Mouse (Mus musculus) left cerebral cortex, postnatal 14 days (tissue): ENCODE data around the gene Gtf3a. TPM values are rescaled to one million over a fixed set of nuclear protein-coding genes. Genes with fewer than 3 reads are reported as not detected.
A peak's percentile ranks its signal among the peaks of the same experiment; 100 is the strongest.
"Not testable (repeated sequence)": the region's sequence is repeated elsewhere in the genome, so short reads cannot be mapped to it uniquely, and the experiment has no call there.

Experiments
- DNase-seq, 2 experiments: peaks; one replicate each; pipeline ENCODE4 v3.0.0; 2021 to 2022; ENCODE audit warnings: low spot score in 2 of 2, mixed read lengths in 1 of 2
- intact Hi-C: fragments of 180-260 bp; cut with DNase I; formaldehyde crosslinking; loops from one replicate; pipeline ENCODE4 v1.15.1; 2025
- total RNA-seq, 2 experiments: library from RNA; stranded (reverse); gene quantifications; 2 replicates each; pipeline ENCODE4 v1.2.3; 2021

The Gtf3a gene
- total RNA-seq, 2 experiments from 2014 or later: 23.9 to 29.1 TPM

DNA sequence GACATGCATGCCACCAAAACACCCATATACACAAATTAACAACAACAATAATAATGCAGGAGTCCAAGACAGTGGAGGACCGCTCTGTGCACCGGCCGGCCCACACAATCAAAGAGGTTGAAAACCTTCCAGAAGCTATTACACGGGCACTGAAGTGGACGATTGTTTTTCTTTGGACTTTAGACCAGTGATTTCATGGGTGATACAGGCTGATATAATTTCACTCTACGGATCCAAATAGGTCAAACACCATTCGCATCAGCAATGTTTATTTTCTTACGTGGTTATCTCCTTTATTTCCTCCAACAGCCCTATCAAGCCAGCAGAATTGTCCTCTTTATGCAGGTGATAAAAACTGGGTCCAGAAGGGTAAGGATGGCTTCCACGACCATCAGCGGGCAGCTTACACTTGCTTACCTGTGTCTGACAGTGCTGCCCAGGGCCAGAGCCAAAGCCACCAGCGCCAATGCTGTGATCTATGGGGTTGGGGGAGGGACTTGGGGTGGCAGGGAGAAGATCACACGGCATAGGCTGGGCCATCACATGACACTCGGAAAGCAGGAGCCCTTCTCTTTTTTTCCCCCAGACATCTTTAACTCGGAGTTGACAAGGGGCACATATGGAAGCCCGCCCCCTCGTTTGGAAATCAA, 16.4 kb upstream of the Gtf3a start:
- intact Hi-C loops: no loop called here
- DNase-seq: no peak

DNA sequence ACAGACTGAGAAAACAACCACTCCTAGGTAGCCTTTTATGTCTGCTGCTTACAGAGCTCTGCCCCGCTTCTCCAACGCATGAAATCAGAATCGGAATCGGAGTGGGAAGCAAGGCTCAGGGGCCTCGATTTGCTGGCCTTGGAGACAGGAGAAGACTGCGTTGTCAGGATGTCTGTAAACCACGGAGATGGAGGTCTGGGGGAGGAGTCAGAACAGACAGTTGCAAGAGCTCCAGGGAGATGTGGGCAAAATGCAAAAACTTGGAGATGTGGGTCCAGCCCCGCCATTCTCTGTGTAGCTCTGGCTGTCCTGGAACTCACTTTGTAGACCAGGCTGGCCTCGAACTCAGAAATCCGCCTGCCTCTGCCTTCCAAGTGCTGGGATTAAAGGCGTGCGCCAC, 15.0 kb upstream of the Gtf3a start:
- intact Hi-C loops: no loop called here
- no peak for DNase-seq

DNA sequence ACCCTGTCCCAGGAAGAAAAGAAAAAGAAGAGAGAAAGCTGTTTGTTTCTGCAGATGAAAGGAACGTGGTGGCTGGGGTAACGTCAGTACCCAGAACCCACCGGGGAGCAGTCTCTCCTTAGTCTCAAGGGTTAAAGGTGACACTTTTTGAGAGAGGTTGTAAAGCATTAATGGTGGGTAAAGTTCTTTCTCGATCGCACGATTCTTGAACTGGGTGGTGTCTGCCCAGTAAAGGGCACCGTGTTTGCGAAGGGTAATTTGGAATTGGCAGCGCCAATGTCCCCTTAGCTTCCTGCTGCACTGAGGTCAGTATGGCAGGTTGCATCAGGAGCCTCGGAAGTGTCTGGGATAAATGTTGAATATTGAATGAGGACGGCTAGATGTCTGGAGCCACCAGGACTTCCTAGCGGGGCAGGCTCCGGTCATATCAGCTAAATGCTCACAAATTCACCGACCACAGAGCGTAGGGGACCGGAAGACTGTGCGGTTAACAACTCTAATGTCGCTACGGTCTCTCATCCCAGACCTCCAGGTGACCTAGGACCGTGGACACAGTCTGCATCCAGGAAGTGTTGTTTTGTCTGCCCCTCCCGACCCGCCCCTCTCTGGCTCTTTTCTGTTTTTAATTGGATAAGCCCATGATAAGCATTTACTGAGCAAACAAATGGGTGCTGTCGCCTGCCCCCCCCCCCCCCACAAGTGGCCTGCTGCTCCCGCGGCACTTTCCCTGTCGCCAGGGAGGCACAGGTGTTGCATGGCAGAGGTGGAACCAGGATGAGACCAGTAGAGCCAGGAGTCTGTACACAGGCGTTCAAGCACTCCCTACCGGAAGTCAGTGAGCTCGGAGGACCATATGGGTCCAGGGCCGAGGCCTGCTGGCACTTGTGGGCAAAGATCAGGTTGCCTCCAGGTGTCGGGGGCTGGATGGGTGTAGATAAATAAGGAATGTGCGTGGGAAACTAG, 10.6 kb upstream of the Gtf3a start:
- intact Hi-C loops: no loop called here
- no peak for DNase-seq

DNA sequence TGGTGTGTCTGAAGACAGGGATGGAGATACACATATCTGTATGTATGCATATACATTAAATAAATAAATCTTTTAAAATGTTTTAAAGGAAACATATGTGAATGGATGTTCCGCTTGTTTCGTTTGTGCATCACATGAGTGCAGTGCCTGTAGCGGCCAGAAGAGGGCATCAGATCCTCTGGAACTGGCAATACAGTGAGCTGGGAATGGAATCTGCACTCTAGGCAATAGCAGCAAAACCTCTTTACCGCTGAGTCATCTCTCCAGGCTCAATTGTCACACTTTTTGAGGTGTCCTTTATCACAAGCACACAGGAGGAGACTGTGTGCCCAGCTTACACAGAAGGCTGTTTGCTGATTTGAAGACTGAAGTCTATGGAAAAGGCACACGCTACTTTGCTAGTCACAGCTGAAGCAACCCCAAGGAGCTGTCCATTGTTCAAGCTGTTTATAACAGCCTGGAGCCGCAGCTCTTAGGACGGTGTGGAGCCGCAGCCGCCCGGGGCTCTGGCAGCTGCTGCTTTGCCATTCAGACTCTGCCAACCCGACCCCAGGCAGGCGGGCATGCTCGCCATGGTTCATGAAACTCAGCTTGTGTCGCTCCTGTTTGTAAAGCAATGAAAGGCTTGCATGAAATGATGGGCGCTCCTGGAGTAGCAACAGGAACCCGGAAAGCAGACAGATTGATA, 9.2 kb upstream of the Gtf3a start:
- DNase-seq: peak in 1 of 2 experiments; percentile 55
- intact Hi-C loops: no loop called here

DNA sequence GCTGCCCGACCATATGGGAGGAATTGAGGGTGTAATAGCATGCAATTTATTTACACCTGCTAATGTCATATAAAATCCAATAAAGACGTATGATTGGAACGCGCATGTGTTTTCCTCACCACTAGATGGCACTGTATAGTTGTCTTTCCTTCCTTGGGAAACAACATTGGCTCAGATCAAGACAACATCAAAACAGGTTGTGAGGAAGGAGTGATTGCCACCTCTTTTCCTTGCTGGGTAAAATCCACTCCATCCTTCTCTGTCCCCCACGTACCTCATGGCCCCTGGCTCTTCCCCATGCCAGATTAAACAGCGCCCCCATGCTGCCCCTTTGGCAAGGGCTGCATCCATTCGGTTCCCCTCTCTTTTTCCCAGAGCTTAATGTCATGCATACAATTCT, 8.2 kb upstream of the Gtf3a start:
- intact Hi-C loops: loop anchor here (1.0 kb wide), 1 partner anchor 287 kb away; no protein-coding TSS in a partner anchor
- peak; percentile 46 to 53 for DNase-seq

DNA sequence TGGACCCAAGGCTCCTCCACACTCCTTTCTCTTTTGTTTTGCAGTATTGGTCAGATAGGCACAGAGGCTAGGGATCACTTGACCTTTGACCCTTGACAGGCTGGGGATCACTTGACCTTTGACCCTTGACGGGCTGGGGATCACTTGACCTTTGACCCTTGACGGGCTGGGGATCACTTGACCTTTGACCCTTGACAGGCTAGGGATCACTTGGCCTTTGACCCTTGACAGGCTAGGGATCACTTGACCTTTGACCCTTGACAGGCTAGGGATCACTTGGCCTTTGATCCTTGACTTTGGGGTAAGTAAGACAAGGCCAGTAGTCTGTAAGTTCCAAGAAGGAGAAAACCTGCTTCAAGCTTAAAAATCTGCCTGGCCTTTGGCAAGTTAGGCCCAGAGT, 6.5 kb upstream of the Gtf3a start:
- intact Hi-C loops, DNase-seq: not testable (repeated sequence)

DNA sequence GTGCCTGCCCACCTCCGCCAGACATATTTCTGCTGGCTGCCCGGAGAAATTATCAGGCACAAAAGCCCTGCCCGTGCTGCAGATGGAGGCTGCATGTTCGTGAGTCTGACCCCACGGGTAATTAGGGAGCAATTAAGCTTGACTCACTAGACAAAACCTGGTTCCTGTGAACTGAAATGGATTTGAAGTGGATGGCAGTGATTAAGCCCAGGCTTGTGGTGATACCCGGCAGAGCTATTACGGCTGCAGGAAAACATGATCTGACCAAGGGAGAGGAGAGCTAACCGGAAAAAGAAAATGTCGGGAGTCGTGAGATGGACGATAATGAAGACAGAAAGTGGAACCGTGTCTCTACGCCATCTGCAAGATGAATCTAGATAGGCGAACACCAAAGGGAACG, 5.5 kb upstream of the Gtf3a start:
- intact Hi-C loops: no loop called here
- no peak for DNase-seq

DNA sequence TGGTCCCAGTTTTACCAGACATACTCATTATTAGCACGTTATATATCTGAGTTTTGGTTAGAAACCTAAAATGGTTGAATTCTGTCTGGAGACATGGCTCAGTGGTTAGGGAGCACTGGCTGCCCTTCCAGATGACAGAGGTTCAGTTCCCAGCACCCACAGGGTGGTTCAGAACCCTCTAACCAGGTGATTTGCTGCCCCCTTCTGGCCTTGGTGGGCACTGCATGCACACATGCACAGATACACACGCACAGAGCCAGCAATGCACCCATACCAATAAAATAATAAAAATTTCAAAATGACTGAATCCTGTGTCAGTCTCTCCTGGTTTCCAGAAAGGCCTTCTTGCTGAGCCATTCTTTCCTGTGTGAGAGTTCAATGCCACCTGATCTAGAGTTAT, 3.9 kb upstream of the Gtf3a start:
- intact Hi-C loops: no loop called here
- no peak for DNase-seq

DNA sequence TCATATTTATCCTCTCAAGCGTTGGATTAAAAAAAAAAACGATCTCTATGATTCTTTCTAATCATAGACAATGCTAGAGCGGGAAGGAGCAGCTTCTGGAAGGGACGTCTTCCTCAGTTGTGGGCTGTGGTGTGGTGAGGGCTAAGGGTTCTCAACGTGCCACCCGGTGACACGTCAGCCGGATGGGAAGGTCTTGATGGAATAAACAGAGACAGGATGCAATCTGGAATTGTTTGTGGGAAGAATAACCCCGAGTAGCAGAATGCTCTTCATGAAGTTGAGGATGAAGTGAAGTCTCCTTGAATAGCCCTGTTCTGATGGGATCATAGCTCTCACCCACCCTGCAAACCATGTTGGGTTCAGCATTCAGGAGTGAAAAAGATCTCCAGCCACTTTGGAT, 1.8 kb upstream of the Gtf3a start:
- DNase-seq: no peak
- intact Hi-C loops: no loop called here

DNA sequence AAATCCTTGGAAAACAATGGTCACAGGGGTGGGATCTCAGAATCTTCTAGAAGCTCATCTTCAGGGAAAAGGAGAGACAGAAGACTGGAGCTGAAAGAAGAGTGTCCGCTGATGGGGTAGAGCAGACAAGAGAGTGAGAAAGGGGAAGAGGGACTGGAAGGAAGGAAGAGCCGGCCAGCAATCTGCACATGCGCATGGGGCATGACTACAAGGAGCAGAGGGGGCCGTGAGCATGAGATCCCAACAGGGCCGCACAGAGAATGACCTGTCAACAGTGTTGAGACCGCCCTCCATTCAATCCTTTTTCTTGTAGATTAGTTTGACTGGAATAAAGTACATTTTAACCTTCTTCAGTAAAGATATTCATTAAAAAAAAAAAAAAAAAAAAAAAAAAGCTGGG, 960 bp upstream of the Gtf3a start:
- intact Hi-C loops: no loop called here
- no peak for DNase-seq

DNA sequence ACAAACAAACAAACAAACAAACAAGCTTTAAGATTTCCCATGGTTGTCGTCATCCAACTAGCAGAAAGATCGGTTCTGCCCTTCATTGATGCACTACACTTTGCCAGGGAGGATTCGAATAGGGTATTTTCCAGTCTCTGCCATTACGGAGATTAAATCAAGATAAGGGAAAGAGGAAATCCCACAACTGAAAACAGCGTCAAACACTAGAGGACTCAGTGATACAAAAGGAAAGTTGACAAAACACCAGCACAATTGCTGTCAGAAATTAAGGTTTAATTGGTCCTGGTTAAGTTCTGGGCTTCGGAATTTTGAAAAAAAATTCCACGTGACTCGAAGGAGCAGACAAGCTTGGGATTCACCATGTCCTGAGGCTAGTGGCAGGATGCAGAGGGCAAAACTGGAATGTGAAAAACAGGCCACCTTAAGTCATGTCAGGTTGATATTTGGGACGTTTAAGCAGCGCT, 383 bp upstream of the Gtf3a start:
- intact Hi-C loops: no loop called here
- no peak for DNase-seq

DNA sequence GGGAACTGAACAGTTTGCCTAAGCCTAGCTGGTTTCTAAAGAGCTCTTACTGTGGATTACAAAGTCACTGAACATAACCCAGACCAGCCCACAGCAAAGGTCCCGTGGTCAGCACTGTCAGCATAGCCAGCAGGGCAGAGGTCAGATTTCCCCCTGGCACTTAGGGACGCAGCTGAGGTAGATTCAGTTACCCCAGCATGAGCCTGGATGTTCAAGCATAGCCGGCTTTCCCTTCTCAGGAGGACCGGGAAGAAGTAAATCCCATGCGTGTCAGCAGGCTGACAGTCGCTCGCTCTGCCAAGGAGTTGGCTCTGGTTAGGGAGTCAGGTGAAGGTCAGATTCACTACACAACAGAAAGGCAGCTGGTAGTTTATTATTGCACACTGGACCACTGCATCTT, 6.1 kb downstream of the Gtf3a start:
- intact Hi-C loops: no loop called here
- DNase-seq: no peak

DNA sequence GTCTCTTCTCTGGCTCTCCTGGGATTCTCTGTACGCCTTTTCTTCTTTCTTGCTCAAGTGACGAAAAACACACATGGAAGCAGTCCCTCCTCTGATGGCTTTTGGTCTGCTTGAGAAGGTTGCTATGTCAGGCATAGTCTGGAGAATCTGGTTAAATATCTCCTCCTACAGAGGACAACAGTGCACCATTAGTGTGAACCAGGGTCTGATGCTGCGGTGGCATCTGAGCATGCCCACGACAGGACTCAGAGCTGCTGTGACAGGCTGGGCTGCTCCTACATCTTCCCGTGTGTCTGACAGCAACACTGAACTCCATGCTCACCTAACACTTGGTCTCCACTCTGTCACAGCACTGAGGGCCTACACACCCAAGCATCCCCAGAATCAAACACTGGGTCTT, 7.2 kb downstream of the Gtf3a start:
- intact Hi-C loops: no loop called here
- DNase-seq: no peak

DNA sequence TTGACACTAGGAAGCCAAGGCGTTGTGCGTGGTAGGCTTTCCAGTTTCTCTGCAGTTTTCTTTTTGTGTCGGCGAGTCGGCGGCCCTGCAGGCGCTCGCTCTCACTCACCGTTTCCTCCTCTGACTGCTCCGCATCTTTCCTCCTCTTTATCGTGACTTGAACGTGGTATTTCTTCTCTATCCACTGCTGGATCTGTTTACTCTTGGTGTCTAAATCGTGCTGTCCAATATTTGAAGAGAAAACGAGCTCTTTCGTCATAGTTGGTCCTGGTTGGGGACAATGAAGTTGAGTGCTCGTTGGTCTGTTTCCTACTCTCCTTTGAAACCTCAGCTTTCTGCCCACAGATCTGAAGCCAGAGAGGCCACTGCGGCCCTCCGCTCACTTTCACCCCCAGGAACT, 8.2 kb downstream of the Gtf3a start:
- intact Hi-C loops: no loop called here
- no peak for DNase-seq

DNA sequence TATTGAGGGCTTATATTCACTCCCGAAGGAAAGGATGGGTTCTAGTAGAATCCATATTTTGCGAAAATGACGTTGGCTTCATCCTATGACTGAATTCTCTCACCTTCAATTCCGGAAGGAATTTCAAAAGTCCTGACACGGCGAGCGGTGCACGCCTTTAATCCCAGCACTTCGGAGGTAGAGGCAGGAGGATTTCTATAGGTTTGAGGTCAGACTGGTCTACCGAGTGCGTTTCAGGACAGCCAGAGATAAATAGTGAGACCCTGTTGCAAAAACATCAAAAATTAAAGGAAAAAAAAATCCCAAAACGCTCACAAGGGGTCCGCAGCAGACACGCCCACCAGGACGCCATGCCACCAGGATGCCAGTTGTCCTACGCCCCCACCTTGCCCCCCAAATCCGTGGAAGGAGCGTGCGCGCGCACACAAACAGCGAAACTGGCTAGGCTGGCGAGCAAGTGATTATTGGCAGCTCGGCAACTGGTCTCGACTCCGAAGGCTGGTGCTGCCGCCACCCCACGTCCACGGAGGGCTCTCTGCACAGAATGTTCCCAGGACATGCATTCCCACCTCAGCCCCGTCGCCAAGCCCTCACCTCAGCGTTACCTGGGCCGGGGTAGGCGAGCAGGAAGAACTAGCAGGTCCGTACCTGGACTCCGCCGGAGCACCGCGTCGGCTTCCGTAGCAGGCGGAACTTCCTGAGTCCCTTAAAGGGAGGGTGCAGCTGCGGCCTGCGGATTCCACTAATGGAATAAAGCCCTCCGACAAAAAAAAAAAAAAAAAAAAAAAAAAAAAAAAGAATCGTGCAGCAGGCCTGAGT, 14.9 kb downstream of the Gtf3a start, which contains the start of gene Mtif3:
Gene Mtif3 (minus strand): TSS at position 683 of the 819 bp plus-strand sequence.
- intact Hi-C loops: loop anchor here (5.0 kb wide), 1 partner anchor 114 kb away; the partner anchor contains the start of genes Lnx2 and Polr1d
- peak; percentile 86 to 88 for DNase-seq

DNA sequence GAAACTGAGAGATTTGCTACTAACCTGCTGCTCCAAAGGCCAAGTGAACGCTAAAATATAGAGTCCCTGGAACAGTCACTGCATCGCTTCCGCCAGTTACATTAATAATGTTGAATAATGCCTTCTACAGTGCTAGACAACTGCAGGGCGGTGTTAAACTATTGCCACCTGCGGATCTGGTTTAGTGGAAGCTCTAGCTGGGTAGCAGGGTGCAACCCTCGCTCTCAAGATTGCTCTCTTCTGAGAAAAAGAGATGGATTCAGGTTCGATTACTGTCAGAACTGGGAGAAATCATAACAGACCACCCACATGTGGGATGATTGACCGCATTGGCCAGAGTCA, 15.5 kb downstream of the Gtf3a start:
- intact Hi-C loops: loop anchor here (5.0 kb wide), 1 partner anchor 113 kb away; the partner anchor contains the start of genes Lnx2 and Polr1d

DNA sequence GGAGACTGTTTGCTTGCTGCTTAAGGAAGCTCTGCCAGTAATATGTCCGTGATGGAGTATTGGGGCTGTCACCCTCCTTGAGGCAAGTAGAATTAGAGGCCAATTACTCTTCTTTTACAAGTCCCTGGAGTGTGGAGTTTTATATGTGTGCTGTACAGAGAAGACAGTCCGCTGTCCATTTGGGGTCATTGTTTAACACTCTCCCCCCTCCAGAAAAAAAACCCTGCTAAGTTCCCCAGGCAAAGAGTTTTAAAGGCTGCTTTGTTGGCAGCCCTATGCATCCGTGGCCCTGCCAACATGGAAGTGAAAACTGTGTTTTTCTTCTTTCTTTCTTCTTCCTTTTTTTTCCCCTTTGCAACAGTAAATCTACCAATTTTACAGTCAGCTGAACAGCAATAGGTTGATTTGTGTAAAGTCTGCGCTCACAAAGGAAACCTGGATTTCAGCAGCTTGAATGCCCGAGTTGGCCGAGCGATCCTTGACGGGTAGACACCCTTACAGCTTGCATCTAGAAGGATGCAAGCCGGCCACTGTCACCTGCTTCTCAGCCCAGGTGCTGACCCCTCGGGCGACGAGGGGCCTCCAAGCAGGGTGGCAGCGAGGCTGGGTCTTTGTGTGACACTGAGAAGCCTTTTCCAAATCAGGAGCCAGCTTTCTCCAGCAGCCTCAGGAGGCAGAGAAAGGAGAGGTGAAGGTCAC, 20.4 kb downstream of the Gtf3a start:
- DNase-seq: no peak
- intact Hi-C loops: no loop called here

More for the DNA sequence above, 15.5 kb downstream of the Gtf3a start:
- peak in 1 of 2 experiments; percentile 26 for DNase-seq

DNA sequence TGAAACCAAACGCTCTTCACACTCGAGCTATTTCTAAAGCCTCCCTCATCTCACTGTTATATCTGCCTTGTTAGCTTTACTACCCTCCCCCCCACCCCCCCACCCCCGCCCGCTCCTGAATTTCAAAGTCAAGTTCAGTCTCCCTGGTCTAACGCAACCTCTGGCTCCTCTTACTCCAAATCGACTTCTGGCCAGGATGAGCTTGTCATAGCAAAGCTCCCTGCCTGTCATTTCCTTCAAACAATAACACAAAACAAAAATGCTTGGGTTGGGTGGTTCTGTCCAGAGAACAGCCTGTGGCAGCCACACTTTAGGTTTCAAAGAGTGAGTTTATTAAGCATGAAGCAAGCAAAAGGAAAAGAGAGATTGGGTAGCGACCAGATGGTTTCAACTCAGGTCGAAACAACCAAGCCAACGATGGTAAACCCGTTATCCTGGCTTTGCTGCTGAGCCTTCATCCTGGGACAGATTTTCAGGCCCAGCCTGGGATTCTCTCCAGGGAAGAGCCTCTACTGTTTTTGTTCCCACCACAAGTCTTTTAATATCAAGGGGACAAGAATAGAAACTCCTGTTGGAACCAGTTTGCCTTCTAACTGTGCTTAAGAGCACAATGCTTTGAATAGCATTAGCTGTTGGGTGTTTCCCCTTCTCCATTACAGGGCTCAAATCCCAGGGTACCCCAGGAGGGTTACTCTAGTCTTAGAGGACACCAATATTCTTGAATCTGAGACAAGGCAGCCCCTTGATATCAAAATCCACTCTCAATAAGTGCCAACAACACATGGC, 23.5 kb downstream of the Gtf3a start:
- intact Hi-C loops: no loop called here
- DNase-seq: no peak
